Mouse (Mus musculus) cerebellum, adult (tissue): ENCODE measurements around the gene Errfi1.
A peak's percentile ranks its signal among the peaks of the same experiment; 100 is the strongest.

Source experiments
- ATAC-seq: cut with Nextera tagmentation; 2 replicates; pipeline ENCODE4 v1.9.2; 2017; ENCODE audit warnings: mild to moderate bottlenecking, moderate library complexity, mixed read lengths; ENCODE audit not compliant: insufficient number of reproducible peaks, low FRiP score, low TSS enrichment

The Errfi1 gene

GRCm38 (mm10) chr4:150909451-150910156 is 55.9 kb downstream of the Errfi1 start:
- peak; percentile 90 for ATAC-seq

DNA sequence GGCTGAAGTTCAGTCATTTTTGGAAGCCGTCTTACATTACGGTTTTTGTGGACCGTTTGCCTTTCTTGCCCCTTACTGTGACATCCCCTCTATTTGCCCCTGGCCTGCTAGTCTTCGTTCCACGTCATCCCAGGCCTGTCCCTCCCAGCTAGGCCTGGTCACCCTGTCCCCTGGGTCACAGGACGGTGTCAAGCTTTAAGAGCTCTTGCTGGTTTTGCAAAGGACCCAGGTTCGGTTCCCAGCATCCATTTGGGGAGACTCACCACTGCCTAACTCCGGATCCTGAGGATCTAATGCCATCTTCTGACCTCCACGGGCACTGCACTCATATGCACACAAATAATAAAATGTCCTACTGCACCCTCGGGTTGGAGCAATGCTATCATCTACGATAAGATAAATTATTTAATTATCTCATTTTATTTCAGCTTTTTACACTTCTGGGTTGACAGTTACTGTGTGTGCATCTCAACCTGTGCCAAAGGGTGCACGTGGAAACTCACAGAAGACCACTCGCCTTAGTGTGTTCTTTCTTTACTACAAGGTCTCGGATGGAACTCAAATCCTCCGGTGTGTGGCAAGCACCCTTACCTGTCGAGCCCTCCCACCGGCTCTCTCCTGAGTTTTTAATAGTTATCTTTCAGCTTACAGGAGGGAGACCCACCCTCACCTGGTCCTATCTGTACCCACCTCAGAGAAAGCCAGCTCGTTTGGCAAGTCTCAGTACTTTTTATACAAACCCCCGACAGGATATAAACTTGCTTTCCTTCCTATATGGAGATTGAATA is 56.6 kb downstream of the Errfi1 start:
- 0 out of 2 replicates have a peak, but pooled peaks have one; percentile 8 for ATAC-seq

- no peak for ATAC-seq
Observed at GRCm38 (mm10) chr4:150913743-150914142, 60.0 kb downstream of the Errfi1 start.

- ATAC-seq = peak; percentile 79
Observed at GRCm38 (mm10) chr4:150914290-150914733, 60.6 kb downstream of the Errfi1 start, which contains the start of the genes Park7 and Tnfrsf9. Gene Park7, minus strand, starts transcription at chr4:150914437. Gene Tnfrsf9, plus strand, starts transcription at chr4:150914562.

DNA sequence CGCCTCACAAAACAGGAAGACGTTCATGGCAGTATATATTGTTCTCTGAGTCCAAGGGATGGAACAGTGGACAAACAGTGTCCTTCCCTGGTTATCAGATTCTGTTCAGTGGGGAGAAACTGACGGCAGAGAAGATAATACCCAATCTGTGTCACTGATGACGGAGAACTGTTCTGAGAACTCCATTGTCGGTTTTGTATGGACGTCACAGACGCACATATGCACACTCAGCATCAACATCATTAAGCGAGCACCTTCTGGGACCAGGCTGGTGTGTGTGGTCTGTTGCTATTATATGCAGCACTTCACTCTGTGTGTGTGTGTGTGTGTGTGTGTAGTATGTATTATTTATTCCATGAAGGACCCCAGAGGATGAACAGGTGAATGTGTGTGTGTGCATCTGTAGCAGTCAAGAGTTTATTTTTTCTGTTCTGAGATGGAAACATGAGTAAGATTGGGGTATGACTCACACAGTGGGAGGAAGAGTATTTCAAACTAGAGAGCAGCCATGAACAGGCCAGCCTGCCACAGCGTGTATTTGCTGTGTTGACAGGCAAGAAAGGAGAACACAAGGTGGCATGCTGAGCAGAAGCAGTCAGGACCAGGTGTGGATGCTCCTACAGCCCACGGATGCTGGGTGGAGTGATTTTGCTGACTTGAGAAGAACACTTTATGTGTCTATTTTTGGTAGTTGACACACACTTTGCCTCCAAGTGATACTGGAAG is 61.6 kb downstream of the Errfi1 start:
- ATAC-seq = no peak

GRCm38 (mm10) chr4:150917336-150918027 is 63.8 kb downstream of the Errfi1 start:
- no peak for ATAC-seq
